Mouse (Mus musculus) forebrain, embryonic 14.5 days (tissue): ENCODE measurements around the gene Zfp593. TPM values are rescaled to one million over a fixed set of nuclear protein-coding genes. Genes with fewer than 3 reads are reported as not detected.
A peak's percentile ranks its signal among the peaks of the same experiment; 100 is the strongest.

Experiments
- ATAC-seq: fragments of 200-750 bp; cut with Nextera tagmentation; 2 replicates; pipeline ENCODE4 v1.8.0; 2017; ENCODE audit warnings: mild to moderate bottlenecking, moderate library complexity
- DNase-seq: peaks from one replicate; pipeline ENCODE4 v3.0.0-alpha.2; 2015; ENCODE audit warnings: low spot score
- H3K27ac ChIP-seq: fragments of 300-500 bp; sonication (generic); 2 replicates; pipeline ENCODE4 v1.5.1; 2014; ENCODE audit warnings: low read depth, mild to moderate bottlenecking, control low read depth, low read length, moderate library complexity
- H3K27me3 ChIP-seq: fragments of 300-500 bp; sonication (generic); replicated peaks from 2 replicates; pipeline ENCODE4 v1.6.1; 2014; ENCODE audit warnings: low read length, control low read depth, mixed read lengths; ENCODE audit not compliant: control insufficient read depth, insufficient read depth
- H3K36me3 ChIP-seq: fragments of 300-500 bp; sonication (generic); 2 replicates; pipeline ENCODE4 v1.6.1; 2014; ENCODE audit warnings: low read length, control low read depth; ENCODE audit not compliant: control insufficient read depth, insufficient read depth
- H3K4me1 ChIP-seq: fragments of 300-500 bp; sonication (generic); 2 replicates; pipeline ENCODE4 v1.6.1; 2014; ENCODE audit warnings: antibody characterized with exemption, low read length, control low read depth; ENCODE audit not compliant: control insufficient read depth, insufficient read depth
- H3K4me2 ChIP-seq: fragments of 300-500 bp; sonication (generic); 2 replicates; pipeline ENCODE4 v1.6.1; 2014; ENCODE audit warnings: mild to moderate bottlenecking, control low read depth, low read length
- H3K4me3 ChIP-seq: fragments of 300-500 bp; sonication (generic); 2 replicates; pipeline ENCODE4 v1.5.1; 2014; ENCODE audit warnings: low read depth, low read length, control low read depth
- H3K9ac ChIP-seq: fragments of 300-500 bp; sonication (generic); 2 replicates; pipeline ENCODE4 v1.6.1; 2014; ENCODE audit warnings: mild to moderate bottlenecking, low read length, control low read depth, moderate library complexity
- H3K9me3 ChIP-seq: fragments of 300-500 bp; sonication (generic); replicated peaks from 2 replicates; pipeline ENCODE4 v1.6.1; 2016; ENCODE audit warnings: low read length, control low read depth, mixed read lengths; ENCODE audit not compliant: control insufficient read depth
- WGBS: fragments of 180-500 bp; shearing (Covaris S2); extraction: QIAGEN DNeasy Blood & Tissue Kit; methylation state at CpG from one replicate; pipeline ENCODE4 v1.1.7; 2014; 5-methylcytosine and 5-hydroxymethylcytosine counted together
- polyA plus RNA-seq: library from polyadenylated mRNA; unstranded; fragments of >200 nt; fragmentation: Nextera tagmentation; extraction: Ambion mirVana; gene quantifications from 2 replicates; pipeline ENCODE4 v1.2.1, GENCODE M21; 2014

Gene Zfp593
- polyA plus RNA-seq, 1 experiment from 2014 or later: 14.4 TPM

DNA sequence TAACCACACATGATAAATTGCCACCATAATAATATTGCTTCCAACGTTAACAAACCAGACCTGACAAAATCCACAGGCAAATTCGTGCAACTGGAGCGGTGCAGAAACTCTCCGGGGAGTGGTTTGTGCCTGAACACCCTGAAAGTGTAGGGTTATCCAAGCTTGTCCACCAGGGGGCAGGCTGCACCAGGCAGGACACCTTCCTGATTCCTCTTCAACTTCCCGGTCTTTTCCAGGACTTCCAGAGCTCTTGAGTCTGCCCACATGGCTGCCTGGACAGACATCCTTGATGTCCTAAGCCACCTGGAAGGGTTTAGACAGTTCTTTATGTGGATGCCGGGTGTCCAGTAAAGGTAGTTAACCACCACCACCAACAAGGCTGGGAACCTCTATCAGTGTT is 17.8 kb upstream of the Zfp593 start:
- Histone ChIP-seq H3K9ac (no peak overlapping the region), H3K4me2 (no peak overlapping the region), H3K9me3 (no peaks in the 10 kb centered on the region), H3K27ac (no peak overlapping the region), H3K4me3 (no peak overlapping the region), H3K36me3 (no peaks in the 10 kb centered on the region), H3K4me1 (no peaks in the 10 kb centered on the region), H3K27me3 (no peaks in the 10 kb centered on the region)
- ATAC-seq: no peak
- DNase-seq: peak; percentile 47
- 36% methylated on average over 6 of the region's 6 CpGs for WGBS

DNA sequence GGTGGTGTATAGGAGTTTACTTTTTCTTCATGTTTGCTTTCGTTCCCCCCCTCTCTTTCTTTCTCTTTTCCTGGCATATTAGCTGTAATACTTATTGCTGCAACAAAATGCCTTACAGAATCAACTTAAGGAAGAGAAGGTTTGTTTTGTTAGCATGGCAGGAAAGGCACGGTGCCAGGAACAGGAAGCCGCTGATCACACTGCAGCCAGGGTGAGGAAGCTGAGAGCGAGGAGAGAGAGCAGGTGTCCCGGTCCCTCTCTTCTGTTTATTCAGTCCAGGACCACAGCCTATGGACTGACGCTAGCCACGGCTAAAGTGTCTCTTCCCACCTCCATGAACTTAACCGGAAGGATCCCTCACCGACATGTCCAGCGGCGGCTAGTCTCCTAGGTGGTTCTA is 13.0 kb upstream of the Zfp593 start:
- ATAC-seq (no peak), DNase-seq (no peak)
- Histone ChIP-seq H3K36me3 (no peaks in the 10 kb centered on the region), H3K27ac (no peak overlapping the region), H3K4me3 (no peak overlapping the region), H3K9me3 (no peaks in the 10 kb centered on the region), H3K9ac (no peak overlapping the region), H3K27me3 (peaks cover 21% of the 10 kb centered on the region), H3K4me2 (no peak overlapping the region), H3K4me1 (peaks cover 3% of the 10 kb centered on the region)
- WGBS: 64% methylated on average over 11 of the region's 11 CpGs

DNA sequence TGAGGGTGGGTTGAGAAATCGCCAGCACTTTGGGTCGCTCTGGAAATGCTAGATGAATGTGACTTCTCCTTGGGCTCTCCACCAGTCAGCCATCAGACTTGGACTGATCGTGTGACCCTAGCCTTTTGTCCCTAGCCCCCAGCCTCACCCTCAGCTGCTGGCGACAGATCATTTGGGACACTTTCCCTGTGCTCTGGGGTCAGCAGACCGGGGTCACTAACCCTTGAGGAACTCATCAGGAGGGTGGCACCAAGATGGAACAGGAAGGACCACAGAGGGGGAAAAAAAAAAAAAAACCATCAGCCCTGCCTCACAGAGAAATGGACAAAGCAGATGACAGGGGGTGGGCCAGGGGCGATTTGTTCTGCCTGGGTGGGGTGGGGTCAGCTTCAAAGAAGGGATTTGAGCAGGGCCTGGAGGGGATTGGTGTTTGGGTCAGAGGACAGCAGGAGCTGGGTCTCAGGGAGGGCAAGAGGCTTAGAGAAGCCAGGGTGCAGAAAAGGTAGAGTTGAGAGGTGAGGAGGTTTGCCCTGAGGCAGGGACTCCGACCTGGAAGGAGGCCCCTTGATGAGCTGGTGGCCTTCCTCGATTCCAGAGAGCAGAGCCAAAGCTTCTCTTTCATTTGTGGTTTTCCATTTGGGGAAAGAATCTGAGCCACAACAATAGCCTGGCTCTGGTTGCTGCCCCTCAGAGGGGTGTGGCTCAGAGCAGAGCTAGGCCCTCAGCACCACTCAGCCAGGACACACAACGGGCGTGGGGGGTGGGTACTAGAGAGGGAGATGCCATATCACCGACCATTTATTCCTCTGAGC is 12.0 kb upstream of the Zfp593 start:
- WGBS: 8% methylated on average over 11 of the region's 11 CpGs
- Histone ChIP-seq H3K4me1 (peaks cover 3% of the 10 kb centered on the region), H3K4me2 (no peak overlapping the region), H3K9me3 (no peaks in the 10 kb centered on the region), H3K4me3 (no peak overlapping the region), H3K36me3 (no peaks in the 10 kb centered on the region), H3K27me3 (peaks cover 30% of the 10 kb centered on the region), H3K9ac (no peak overlapping the region), H3K27ac (no peak overlapping the region)
- ATAC-seq (no peak), DNase-seq (no peak)

GRCm38 (mm10) chr4:134256407-134257197 is 11.2 kb upstream of the Zfp593 start:
- Histone ChIP-seq H3K27ac (no peak overlapping the region), H3K4me3 (no peak overlapping the region), H3K4me1 (peaks cover 3% of the 10 kb centered on the region), H3K4me2 (no peak overlapping the region), H3K9me3 (no peaks in the 10 kb centered on the region), H3K36me3 (no peaks in the 10 kb centered on the region), H3K27me3 (peaks cover 38% of the 10 kb centered on the region), H3K9ac (0 out of 2 replicates have a peak overlapping the region, but pooled peaks have one; percentile 8)
- no peak for ATAC-seq
- no peak for DNase-seq
- WGBS: 19% methylated on average over 17 of the region's 19 CpGs

GRCm38 (mm10) chr4:134255854-134256253 is 10.5 kb upstream of the Zfp593 start:
- DNase-seq (no peak), ATAC-seq (no peak)
- Histone ChIP-seq H3K27me3 (peaks cover 45% of the 10 kb centered on the region), H3K4me2 (no peak overlapping the region), H3K4me1 (peaks cover 7% of the 10 kb centered on the region), H3K9ac (no peak overlapping the region), H3K27ac (no peak overlapping the region), H3K9me3 (no peaks in the 10 kb centered on the region), H3K36me3 (no peaks in the 10 kb centered on the region), H3K4me3 (no peak overlapping the region)
- 31% methylated on average over 4 of the region's 4 CpGs for WGBS

GRCm38 (mm10) chr4:134254835-134255234 is 9.4 kb upstream of the Zfp593 start:
- ATAC-seq (no peak), DNase-seq (no peak)
- 29% methylated on average over 3 of the region's 3 CpGs for WGBS
- Histone ChIP-seq H3K4me3 (no peak overlapping the region), H3K4me1 (peaks cover 8% of the 10 kb centered on the region), H3K9me3 (no peaks in the 10 kb centered on the region), H3K9ac (no peak overlapping the region), H3K27ac (no peak overlapping the region), H3K4me2 (no peak overlapping the region), H3K27me3 (peaks cover 55% of the 10 kb centered on the region), H3K36me3 (no peaks in the 10 kb centered on the region)

GRCm38 (mm10) chr4:134253722-134254324 is 8.4 kb upstream of the Zfp593 start, which contains the start of gene Grrp1:
Grrp1 (minus strand) TSS chr4:134254106.
- Histone ChIP-seq H3K27ac (no peak within 1 kb of the TSS; the same call in 1 of the 2 replicates), H3K4me1 (peaks cover 10% of the 10 kb centered on the region), H3K9me3 (no peaks in the 10 kb centered on the region), H3K36me3 (no peaks in the 10 kb centered on the region), H3K4me2 (0 out of 2 replicates have a peak within 1 kb of the TSS, but pooled peaks have one; percentile 9), H3K9ac (peak within 1 kb of the TSS; percentile 25; the same call in 1 of the 2 replicates), H3K4me3 (0 out of 2 replicates have a peak within 1 kb of the TSS, but pooled peaks have one; percentile 46), H3K27me3 (peaks cover 63% of the 10 kb centered on the region)
- 2% methylated on average over 13 of the region's 13 CpGs for WGBS
- DNase-seq (no peak), ATAC-seq (no peak)

GRCm38 (mm10) chr4:134252911-134253721 is 7.7 kb upstream of the Zfp593 start:
- no peak for DNase-seq
- 13% methylated on average over 15 of the region's 15 CpGs for WGBS
- peak overlapping the region; percentile 75; the same call in 1 of the 2 replicates for H3K4me2 ChIP-seq
- ATAC-seq: no peak
- H3K9me3 ChIP-seq: no peaks in the 10 kb centered on the region
- peaks cover 10% of the 10 kb centered on the region for H3K4me1 ChIP-seq
- H3K4me3 ChIP-seq: peak overlapping the region; percentile 46; the same call in 1 of the 2 replicates
- H3K27ac ChIP-seq: no peak overlapping the region; the same call in 1 of the 2 replicates
- H3K9ac ChIP-seq: peak overlapping the region; percentile 67; the same call in 1 of the 2 replicates
- peaks cover 69% of the 10 kb centered on the region for H3K27me3 ChIP-seq
- H3K36me3 ChIP-seq: no peaks in the 10 kb centered on the region
